ENCODE assay signal across 8 mouse cellular contexts in genomic region chr10:87813073-87813590, GRCm38 (mm10). TPM values are rescaled to one million over a fixed set of nuclear protein-coding genes. Genes with fewer than 3 reads are reported as not detected.
DNase-seq lines count a peak whose midpoint lies in the region; ATAC-seq lines count a peak whose summit lies in the region.

No protein-coding gene starts in this region.

- H3K27ac ChIP-seq in hindbrain, embryonic 15.5 days (replicated peaks), result peak overlapping the region; percentile 51; the same call in 1 of the 2 replicates

- H3K4me1 ChIP-seq in hindbrain, embryonic 15.5 days (replicated peaks), result peaks cover 18% of the 10 kb centered on the region

- intact Hi-C loops in left cerebral cortex, postnatal 14 days (cut with DNase I), result no loop called here

- no peak overlapping the region for H3K4me3 ChIP-seq in hindbrain, embryonic 15.5 days

- H3K9ac ChIP-seq in hindbrain, embryonic 15.5 days, result no peak overlapping the region

- peak overlapping the region; percentile 14 for H3K4me2 ChIP-seq in hindbrain, embryonic 15.5 days

- peak; percentile 4 to 11 for DNase-seq in cerebellum, adult 18-20 months
- no peak for DNase-seq in cerebellum, adult 11 months
- peak; percentile 26 to 41 for DNase-seq in left cerebral cortex, postnatal 14 days (ENCODE audit: low spot score in 2 of 2)
- no peak for DNase-seq in left cerebral cortex, adult 11 months (ENCODE audit: low spot score)
- peak; percentile 47 for DNase-seq in right cerebral cortex, postnatal 14 days
- no peak for DNase-seq in adrenal gland, postnatal 25 days
- DNase-seq in layer of hippocampus, adult 9-10 months (ENCODE audit: low spot score), result no peak

- 7% methylated on average over 3 of the region's 3 CpGs for WGBS in hindbrain, embryonic 15.5 days

- no peaks in the 10 kb centered on the region for H3K27me3 ChIP-seq in hindbrain, embryonic 15.5 days

- H3K9me3 ChIP-seq in hindbrain, embryonic 15.5 days, result no peaks in the 10 kb centered on the region

- no peaks in the 10 kb centered on the region for H3K36me3 ChIP-seq in hindbrain, embryonic 15.5 days

- peak; percentile 70 for ATAC-seq in hindbrain, embryonic 15.5 days (ENCODE audit: low FRiP score, low read depth)

RNA-seq across cellular contexts. Expression of gene Igf1, which starts 44.9 kb away (rescaled TPM):
- 10 to 100 TPM; 17.1 to 17.5 TPM for total RNA-seq in left cerebral cortex, postnatal 14 days (2021)
- polyA plus RNA-seq in hindbrain, embryonic 15.5 days (2015; fragmentation: Nextera tagmentation; extraction: Ambion mirVana), result 12.6 and 14.1 TPM in 2 replicates
- 8.0 and 13.0 TPM in 2 replicates for total RNA-seq in adrenal gland, postnatal 25 days (2021)

Comparison
In these comparisons a context has a peak if more than half of its experiments do, and no peak if none do; other contexts are left out.
1. DNase-seq: peak in cerebellum, adult 18-20 months (2 of 2), left cerebral cortex, postnatal 14 days (2 of 2) and right cerebral cortex, postnatal 14 days (single experiment); none in cerebellum, adult 11 months (single experiment), left cerebral cortex, adult 11 months (single experiment), adrenal gland, postnatal 25 days (single experiment) and layer of hippocampus, adult 9-10 months (single experiment).